In genomic region chr9:121951114-121951423, GRCm38 (mm10) we compare ENCODE assay signal across 9 mouse cellular contexts. TPM values are rescaled to one million over a fixed set of nuclear protein-coding genes. Genes with fewer than 3 reads are reported as not detected.
DNase-seq lines count a peak whose midpoint lies in the region; ATAC-seq and TF ChIP-seq lines count a peak whose summit lies in the region.
"Had no signal": no experiment of that assay in that cellular context is flagged by ENCODE, and none has a peak within 500 bp of the region (broad histone marks: within the 10 kb centered on the region; RNA-seq: fewer than 3 reads in every experiment).

No protein-coding gene starts in this region.

- peak overlapping the region; percentile 66 for H3K4me2 ChIP-seq in heart, postnatal 0 days (ENCODE audit: low read depth, low read length)
- peak overlapping the region; percentile 42 for H3K4me2 ChIP-seq in hindbrain, embryonic 12.5 days (replicated peaks)
- H3K4me2 ChIP-seq in midbrain, embryonic 12.5 days (replicated peaks) = peak overlapping the region; percentile 41

- no peak for DNase-seq in heart, postnatal 0 days (ENCODE audit: low spot score)
- DNase-seq in heart, postnatal 25 days (ENCODE audit: low spot score) = no peak
- no peak for DNase-seq in embryonic facial prominence, embryonic 10.5 days (ENCODE audit: low spot score)
- no peak for DNase-seq in right cerebral cortex, adult 2 months (ENCODE audit: low spot score in 2 of 2)
- no peak for DNase-seq in layer of hippocampus, adult 8-10 months (ENCODE audit: low spot score in 2 of 2)
- no peak for DNase-seq in cerebellum, postnatal 25 days

- peak overlapping the region; percentile 32 for H3K4me3 ChIP-seq in heart, postnatal 0 days (ENCODE audit: low read depth, low read length)
- peak overlapping the region; percentile 37; the same call in 1 of the 2 replicates for H3K4me3 ChIP-seq in embryonic facial prominence, embryonic 10.5 days
- peak overlapping the region; percentile 14; the same call in 1 of the 2 replicates for H3K4me3 ChIP-seq in hindbrain, embryonic 12.5 days
- H3K4me3 ChIP-seq in midbrain, embryonic 12.5 days = peak overlapping the region; percentile 13; the same call in 1 of the 2 replicates

- H3K27ac ChIP-seq in heart, postnatal 0 days (ENCODE audit: low read depth) = no peak overlapping the region
- H3K27ac ChIP-seq in embryonic facial prominence, embryonic 10.5 days (replicated peaks) = peak overlapping the region; percentile 61; the same call in 1 of the 2 replicates
- H3K27ac ChIP-seq in hindbrain, embryonic 12.5 days = peak overlapping the region; percentile 46; the same call in 1 of the 2 replicates
- H3K27ac ChIP-seq in midbrain, embryonic 12.5 days (replicated peaks) = no peak overlapping the region

- intact Hi-C loops in heart, postnatal 25 days (cut with DNase I) = no loop called here

- no peak for TF ChIP-seq EP300 in heart, postnatal 0 days (IDR thresholded peaks at IDR 0.05; ENCODE audit: low read depth)

- no peaks in the 10 kb centered on the region for H3K9me3 ChIP-seq in heart, postnatal 0 days (replicated peaks; ENCODE audit: control insufficient read depth, low read length)
- H3K9me3 ChIP-seq in embryonic facial prominence, embryonic 10.5 days = no peaks in the 10 kb centered on the region
- no peaks in the 10 kb centered on the region for H3K9me3 ChIP-seq in hindbrain, embryonic 12.5 days (replicated peaks)
- no peaks in the 10 kb centered on the region for H3K9me3 ChIP-seq in midbrain, embryonic 12.5 days

- no peak for TF ChIP-seq CTCF in heart, postnatal 0 days (IDR thresholded peaks at IDR 0.05; ENCODE audit: low read depth)

- H3K9ac ChIP-seq in heart, postnatal 0 days (replicated peaks; ENCODE audit: low read depth, low read length) = 0 out of 2 replicates have a peak overlapping the region, but pooled peaks have one; percentile 38
- H3K9ac ChIP-seq in hindbrain, embryonic 12.5 days = peak overlapping the region; percentile 6; the same call in 1 of the 2 replicates
- no peak overlapping the region for H3K9ac ChIP-seq in midbrain, embryonic 12.5 days (replicated peaks)

- no peak; the same call in 1 of the 2 replicates for ATAC-seq in heart, postnatal 0 days (ENCODE audit: insufficient read depth, low read depth)
- peak; percentile 70; the same call in 1 of the 2 replicates for ATAC-seq in hindbrain, embryonic 12.5 days (ENCODE audit: low FRiP score)
- ATAC-seq in midbrain, embryonic 12.5 days (ENCODE audit: low FRiP score, low read depth) = no peak

- H3K36me3 ChIP-seq in heart, postnatal 0 days (replicated peaks; ENCODE audit: control insufficient read depth, insufficient read depth, low read length) = no peaks in the 10 kb centered on the region
- H3K36me3 ChIP-seq in embryonic facial prominence, embryonic 10.5 days (replicated peaks) = no peaks in the 10 kb centered on the region
- no peaks in the 10 kb centered on the region for H3K36me3 ChIP-seq in hindbrain, embryonic 12.5 days
- H3K36me3 ChIP-seq in midbrain, embryonic 12.5 days = no peaks in the 10 kb centered on the region

- peaks cover 10% of the 10 kb centered on the region for H3K4me1 ChIP-seq in heart, postnatal 0 days (ENCODE audit: control insufficient read depth, insufficient read depth)
- peaks cover 14% of the 10 kb centered on the region for H3K4me1 ChIP-seq in embryonic facial prominence, embryonic 10.5 days
- peaks cover 11% of the 10 kb centered on the region for H3K4me1 ChIP-seq in hindbrain, embryonic 12.5 days
- H3K4me1 ChIP-seq in midbrain, embryonic 12.5 days = peaks cover 12% of the 10 kb centered on the region

- H3K27me3 ChIP-seq in heart, postnatal 0 days (ENCODE audit: control insufficient read depth, insufficient read depth, low read length) = no peaks in the 10 kb centered on the region
- no peaks in the 10 kb centered on the region for H3K27me3 ChIP-seq in embryonic facial prominence, embryonic 10.5 days (replicated peaks; ENCODE audit: low read depth, poor library complexity, severe bottlenecking)
- 0 out of 2 replicates have a peak, but pooled peaks cover 2% of the 10 kb centered on the region for H3K27me3 ChIP-seq in hindbrain, embryonic 12.5 days
- H3K27me3 ChIP-seq in midbrain, embryonic 12.5 days = no peaks in the 10 kb centered on the region
- H3K27me3 ChIP-seq: CH12.LX had no signal

- 37% methylated on average over 4 of the region's 4 CpGs for WGBS in heart, postnatal 0 days
- 45% methylated on average over 4 of the region's 4 CpGs for WGBS in embryonic facial prominence, embryonic 10.5 days
- WGBS in hindbrain, embryonic 12.5 days = 37% methylated on average over 4 of the region's 4 CpGs
- WGBS in midbrain, embryonic 12.5 days = 44% methylated on average over 4 of the region's 4 CpGs

RNA-seq across cellular contexts. Expression of gene Fam198a, which starts 0.3 kb away (rescaled TPM):
- total RNA-seq in heart, postnatal 0 days (2014; rRNA removed; ENCODE audit: low replicate concordance) = 1.1 and 3.1 TPM in 2 replicates
- 0.78 and 0.85 TPM in 2 replicates for polyA plus RNA-seq in heart, postnatal 0 days (2015; fragmentation: Nextera tagmentation; extraction: Ambion mirVana)
- total RNA-seq in heart, postnatal 25 days (2021) = under 1 TPM; 0.94 to 0.98 TPM
- 0.37 and 0.53 TPM in 2 replicates for polyA plus RNA-seq in embryonic facial prominence, embryonic 10.5 days (2016; fragmentation: Nextera tagmentation; extraction: Ambion mirVana)
- 1.8 and 2.6 TPM in 2 replicates for polyA plus RNA-seq in hindbrain, embryonic 12.5 days (2016; fragmentation: Nextera tagmentation; extraction: Ambion mirVana)
- polyA plus RNA-seq in midbrain, embryonic 12.5 days (2016; fragmentation: Nextera tagmentation; extraction: Ambion mirVana) = 0.92 and 1.0 TPM in 2 replicates
- total RNA-seq in layer of hippocampus, adult 8-10 months (2022) = 1 to 10 TPM; 5.4 to 7.6 (median 7.0) TPM

RNA-seq across cellular contexts. Expression of gene Cyp8b1, which starts 35.0 kb away (rescaled TPM):
- total RNA-seq in heart, postnatal 0 days (2014; rRNA removed; ENCODE audit: low replicate concordance) = not detected in 2 replicates
- polyA plus RNA-seq in heart, postnatal 0 days (2015; fragmentation: Nextera tagmentation; extraction: Ambion mirVana) = not detected in 2 replicates
- total RNA-seq in heart, postnatal 25 days (2021) = not detected
- not detected in 2 replicates for polyA plus RNA-seq in embryonic facial prominence, embryonic 10.5 days (2016; fragmentation: Nextera tagmentation; extraction: Ambion mirVana)
- not detected in 2 replicates for polyA plus RNA-seq in hindbrain, embryonic 12.5 days (2016; fragmentation: Nextera tagmentation; extraction: Ambion mirVana)
- polyA plus RNA-seq in midbrain, embryonic 12.5 days (2016; fragmentation: Nextera tagmentation; extraction: Ambion mirVana) = not detected in 2 replicates
- total RNA-seq in layer of hippocampus, adult 8-10 months (2022) = not detected
- total RNA-seq: CH12.LX had no signal

RNA-seq across cellular contexts. Expression of gene Pomgnt2, which starts 45.8 kb away (rescaled TPM):
- 14.2 and 19.4 TPM in 2 replicates for total RNA-seq in heart, postnatal 0 days (2014; rRNA removed; ENCODE audit: low replicate concordance)
- 6.9 and 7.9 TPM in 2 replicates for polyA plus RNA-seq in heart, postnatal 0 days (2015; fragmentation: Nextera tagmentation; extraction: Ambion mirVana)
- total RNA-seq in heart, postnatal 25 days (2021) = 10 to 100 TPM; 12.1 to 13.1 TPM
- polyA plus RNA-seq in embryonic facial prominence, embryonic 10.5 days (2016; fragmentation: Nextera tagmentation; extraction: Ambion mirVana) = 13.5 and 13.9 TPM in 2 replicates
- polyA plus RNA-seq in hindbrain, embryonic 12.5 days (2016; fragmentation: Nextera tagmentation; extraction: Ambion mirVana) = 14.7 and 17.3 TPM in 2 replicates
- polyA plus RNA-seq in midbrain, embryonic 12.5 days (2016; fragmentation: Nextera tagmentation; extraction: Ambion mirVana) = 15.3 and 15.4 TPM in 2 replicates
- 10 to 100 TPM; 37.2 to 46.1 (median 43.4) TPM for total RNA-seq in layer of hippocampus, adult 8-10 months (2022)
- total RNA-seq: CH12.LX had no signal

RNA-seq across cellular contexts. Expression of gene Ackr2, which starts 52.9 kb away (rescaled TPM):
- 4.1 and 4.6 TPM in 2 replicates for total RNA-seq in heart, postnatal 0 days (2014; rRNA removed; ENCODE audit: low replicate concordance)
- polyA plus RNA-seq in heart, postnatal 0 days (2015; fragmentation: Nextera tagmentation; extraction: Ambion mirVana) = 1.6 and 2.1 TPM in 2 replicates
- 1 to 10 TPM; 2.5 to 3.7 TPM for total RNA-seq in heart, postnatal 25 days (2021)
- 0.18 and 0.52 TPM in 2 replicates for polyA plus RNA-seq in embryonic facial prominence, embryonic 10.5 days (2016; fragmentation: Nextera tagmentation; extraction: Ambion mirVana)
- 1.2 and 1.3 TPM in 2 replicates for polyA plus RNA-seq in hindbrain, embryonic 12.5 days (2016; fragmentation: Nextera tagmentation; extraction: Ambion mirVana)
- polyA plus RNA-seq in midbrain, embryonic 12.5 days (2016; fragmentation: Nextera tagmentation; extraction: Ambion mirVana) = 1.1 and 1.4 TPM in 2 replicates
- 1 to 10 TPM; 1.8 to 2.8 (median 2.2) TPM for total RNA-seq in layer of hippocampus, adult 8-10 months (2022)

Comparison
In these comparisons a context has a peak if more than half of its experiments do, and no peak if none do; other contexts are left out.
1. H3K27ac ChIP-seq: peak in embryonic facial prominence, embryonic 10.5 days (single experiment) and hindbrain, embryonic 12.5 days (single experiment); none in heart, postnatal 0 days (single experiment) and midbrain, embryonic 12.5 days (single experiment).
2. Peak in every context shown above with its lines, with median percentiles within 50 percentile points of each other: H3K4me2 ChIP-seq and H3K4me3 ChIP-seq.